Mouse (Mus musculus) retina, embryonic 14.5 days (tissue): ENCODE data around the gene Spem2.

Experiments
- DNase-seq: peaks from one replicate; pipeline ENCODE4 v3.0.0-alpha.2; 2015; ENCODE audit warnings: low spot score

Gene Spem2

DNA sequence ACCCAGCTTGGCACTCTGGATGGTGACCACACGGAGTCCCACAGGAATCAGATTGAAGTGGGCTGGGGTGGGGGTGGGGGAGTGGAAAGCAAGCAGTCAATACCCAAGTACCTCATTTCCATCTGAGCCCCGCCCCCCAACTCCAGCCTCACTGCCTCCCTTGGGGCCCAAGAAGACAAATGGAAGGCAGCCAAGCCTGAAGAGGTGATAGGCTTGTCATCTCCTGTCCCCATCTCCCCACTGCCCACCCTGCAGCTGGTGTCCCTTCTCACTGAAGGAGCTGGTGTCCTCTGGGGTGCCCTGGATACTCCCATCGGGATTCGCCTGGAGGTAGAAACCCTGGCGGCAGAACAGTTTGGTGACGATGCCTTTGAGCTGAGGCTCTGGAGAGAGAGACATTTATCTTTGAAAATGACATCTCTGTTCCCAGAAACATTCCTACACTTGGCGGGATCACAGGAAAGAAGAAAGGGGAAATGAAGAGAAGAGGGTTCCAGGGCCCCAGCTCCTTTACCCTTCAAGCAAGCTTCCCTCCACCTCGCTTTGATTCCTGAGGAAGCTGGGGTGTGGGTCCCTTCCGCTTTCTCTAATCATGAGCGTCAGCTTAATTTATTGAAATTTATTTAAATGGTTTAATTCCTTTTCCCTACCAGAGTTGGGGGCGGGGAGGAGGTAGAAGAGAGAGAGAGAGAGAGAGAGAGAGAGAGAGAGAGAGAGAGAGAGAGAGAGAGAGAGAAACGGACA, 18.7 kb downstream of the Spem2 start:
- peak; percentile 67 for DNase-seq

DNA sequence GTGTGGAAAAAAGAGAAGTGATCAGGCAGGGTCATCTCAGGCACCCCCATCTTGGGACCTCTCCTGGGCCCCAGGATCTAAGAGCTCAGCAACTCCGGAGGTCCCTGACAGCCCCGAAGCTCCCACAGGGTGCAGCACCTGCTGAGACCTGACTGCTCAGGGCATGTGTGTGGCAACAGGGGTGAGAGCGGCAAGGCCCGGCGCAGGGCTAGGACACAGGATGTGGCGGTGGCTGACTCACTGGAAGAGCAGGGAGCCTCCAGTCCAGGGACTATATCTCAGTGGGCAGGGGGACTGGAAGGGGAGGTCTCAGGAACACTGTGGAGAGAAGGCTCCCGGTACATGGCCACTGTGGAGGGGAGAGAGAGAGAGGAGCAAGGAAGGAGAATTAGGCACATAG, 20.3 kb downstream of the Spem2 start:
- no peak for DNase-seq

DNA sequence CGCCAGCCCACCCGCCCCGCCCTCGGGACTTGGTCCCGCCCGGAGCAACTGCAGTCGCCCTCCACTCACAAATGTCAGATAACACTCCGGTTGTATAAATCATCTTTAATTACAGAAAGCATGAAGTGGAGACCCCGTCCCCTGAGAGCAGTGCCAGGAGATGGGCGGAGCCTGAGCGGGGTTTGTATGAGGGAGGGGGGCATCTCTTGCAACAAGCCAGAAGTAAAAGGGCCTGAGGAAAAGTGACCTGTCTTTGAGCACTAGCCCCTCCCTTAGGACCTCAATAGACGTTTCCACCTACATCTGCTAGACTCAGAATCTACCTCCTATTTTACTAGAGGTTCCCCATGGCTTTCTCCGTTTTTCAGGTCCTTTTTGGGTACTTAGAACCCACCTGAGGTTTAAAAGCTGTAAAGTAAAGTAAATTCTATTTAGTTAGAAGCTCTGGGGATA, 22.3 kb downstream of the Spem2 start:
- peak; percentile 24 for DNase-seq

DNA sequence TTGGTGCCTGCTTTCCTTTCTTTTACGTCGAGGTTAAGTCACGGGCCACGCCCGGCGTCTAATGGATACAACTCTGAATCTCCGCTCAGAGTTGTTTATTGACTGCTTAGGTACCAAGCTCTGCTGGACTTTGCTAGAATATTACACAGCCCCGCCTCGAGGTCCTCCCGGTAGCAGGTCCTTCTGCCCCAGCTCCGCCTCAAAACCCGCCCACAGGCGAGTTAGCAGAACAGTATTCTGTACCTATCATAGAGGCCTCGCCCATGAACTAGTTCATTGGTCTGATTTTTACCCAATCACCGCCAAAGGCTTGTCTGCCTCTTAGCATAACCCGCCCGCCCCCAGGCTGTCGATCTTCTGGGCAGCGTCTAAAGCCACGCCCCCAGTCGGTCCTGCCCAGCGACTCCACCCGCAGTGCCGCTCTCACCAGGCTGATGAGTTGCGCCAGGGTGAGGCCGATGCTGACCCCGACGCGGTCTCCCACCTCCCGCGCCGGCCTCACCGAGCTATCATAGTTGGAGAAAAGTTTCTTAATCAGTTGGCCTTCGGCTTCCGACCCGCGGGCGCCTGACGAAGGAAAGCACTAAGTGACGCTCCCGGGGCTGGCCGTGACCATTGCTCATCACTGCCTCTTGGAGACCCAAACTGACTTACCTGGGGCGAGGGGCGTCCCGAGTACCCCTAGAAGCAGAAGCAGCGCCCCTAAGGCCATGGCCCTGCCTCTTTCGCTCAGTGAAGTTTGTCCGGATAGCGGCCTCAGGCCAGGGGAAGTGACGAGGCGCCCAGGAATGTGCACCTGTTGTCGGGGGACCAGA, 22.9 kb downstream of the Spem2 start, which contains the start of gene Chrnb1:
Gene Chrnb1, minus strand, starts transcription at position 776 of the 815 bp plus-strand sequence.
- peak; percentile 99 for DNase-seq

DNA sequence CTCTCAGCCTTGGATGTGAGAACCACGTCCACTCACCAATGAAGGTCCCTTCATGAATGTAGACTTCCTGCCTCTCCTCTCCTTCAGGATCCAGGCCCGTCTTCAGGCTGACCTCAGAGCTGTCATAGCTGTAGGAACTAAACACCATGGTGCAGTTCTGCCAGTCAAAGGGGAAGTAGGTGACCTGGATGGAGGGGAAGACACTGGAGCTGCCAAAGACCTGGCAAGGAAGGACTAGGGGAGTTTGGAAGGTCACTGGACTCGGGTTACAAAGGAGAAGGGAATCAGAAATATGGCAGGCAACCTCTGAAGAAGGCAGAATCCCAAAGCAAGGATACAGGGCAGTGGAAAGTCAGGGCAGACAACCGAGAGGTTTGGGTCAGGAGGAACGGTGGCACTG, 24.8 kb downstream of the Spem2 start:
- DNase-seq: no peak

DNA sequence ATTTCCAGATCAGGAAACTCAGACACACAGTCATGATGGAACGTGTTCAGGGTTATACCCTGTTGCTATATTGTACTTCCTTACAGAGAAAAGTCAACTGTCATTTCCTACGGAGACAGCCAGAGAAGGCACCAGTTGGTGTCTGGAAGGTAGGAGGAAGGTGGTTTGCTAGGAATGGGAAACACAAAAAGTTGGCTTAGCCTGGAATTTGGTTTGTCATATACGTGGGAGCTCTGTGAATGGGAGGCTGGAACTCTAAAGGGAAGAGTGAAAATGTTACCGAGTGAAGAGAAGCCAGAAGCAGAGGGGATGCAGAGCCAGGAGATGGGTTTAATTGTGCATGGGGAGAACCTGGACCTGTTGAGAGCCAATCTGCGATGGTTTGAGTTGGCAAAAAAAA, 26.8 kb downstream of the Spem2 start:
- no peak for DNase-seq

DNA sequence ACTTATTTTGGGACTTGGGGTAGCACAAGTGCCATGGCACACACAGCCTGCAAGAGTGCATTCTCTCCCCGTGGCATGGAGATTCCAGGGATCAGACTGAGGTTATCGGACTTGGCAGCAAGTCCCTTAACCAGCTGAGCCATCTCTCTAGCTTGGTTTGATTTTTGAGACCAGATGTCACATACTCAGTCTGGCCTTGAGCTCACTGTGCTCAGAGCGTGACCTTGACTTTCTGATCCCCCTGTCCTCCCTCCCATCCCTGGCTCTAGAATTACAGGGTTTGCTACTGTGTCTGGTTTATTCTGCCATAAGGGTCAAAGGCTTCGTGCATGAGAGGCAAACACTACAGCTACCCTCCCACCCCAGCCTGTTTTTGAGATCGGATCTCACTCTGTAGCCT, 28.8 kb downstream of the Spem2 start:
- DNase-seq: no peak

DNA sequence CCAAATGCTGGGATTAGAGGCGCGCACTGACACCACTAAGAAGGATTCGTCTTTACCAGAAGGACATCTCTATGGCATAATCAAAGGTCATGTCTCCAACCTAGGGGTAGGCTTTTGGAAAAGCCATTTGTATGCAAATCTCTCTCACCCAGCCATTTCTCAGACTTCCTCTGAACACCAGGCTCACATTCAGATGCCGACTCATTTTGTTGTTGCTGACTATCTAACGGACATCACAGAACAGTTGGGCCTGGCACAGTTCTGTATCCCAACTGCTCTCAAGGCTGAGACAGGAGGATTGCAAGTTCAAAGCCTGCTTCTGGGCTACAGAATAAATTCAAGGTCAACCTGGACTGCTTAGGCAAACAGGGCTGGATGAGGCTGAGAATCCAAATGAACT, 31.0 kb downstream of the Spem2 start:
- no peak for DNase-seq

DNA sequence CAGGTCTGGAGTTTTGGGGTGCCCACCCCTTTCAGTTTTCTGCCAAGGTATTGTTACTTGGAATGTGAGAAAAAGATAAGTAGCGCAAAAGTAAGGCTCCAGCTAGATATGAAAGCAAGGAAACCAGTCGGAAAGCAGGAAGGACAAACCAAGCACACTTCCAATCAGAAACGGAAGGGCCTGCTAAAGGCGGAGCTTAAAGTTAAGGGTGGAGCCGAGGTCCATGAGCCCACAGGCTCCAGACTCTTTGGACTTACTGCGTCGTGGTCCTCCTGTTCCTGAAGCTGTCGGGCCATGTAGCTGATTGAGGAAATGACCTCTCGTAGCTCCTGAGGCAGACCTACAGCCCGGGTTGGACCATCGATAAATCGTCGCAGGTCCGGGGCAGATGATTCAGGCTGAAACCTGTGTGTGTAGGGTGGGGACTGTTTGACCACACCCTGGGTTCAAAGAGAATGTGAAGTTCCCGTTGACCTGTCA, 33.4 kb downstream of the Spem2 start:
- no peak for DNase-seq

DNA sequence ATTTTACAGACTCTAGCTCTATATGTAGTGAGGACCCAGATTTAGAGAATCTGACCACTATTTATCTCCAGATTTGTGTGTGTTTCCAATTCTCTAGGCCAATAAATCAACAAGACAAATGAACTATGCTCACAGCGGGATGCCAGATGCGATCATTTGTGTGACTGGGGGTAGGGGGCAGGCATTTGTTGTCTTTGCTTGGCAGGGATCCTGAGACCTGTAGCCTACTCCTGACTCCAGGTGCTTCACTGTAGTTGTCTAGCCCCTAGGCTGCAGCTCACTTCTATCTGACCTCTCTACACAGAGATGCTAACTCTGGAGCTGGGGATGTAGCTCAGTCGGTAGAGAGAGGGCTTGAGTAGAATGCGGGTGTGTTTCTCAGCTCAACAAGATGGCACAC, 36.4 kb downstream of the Spem2 start:
- no peak for DNase-seq

DNA sequence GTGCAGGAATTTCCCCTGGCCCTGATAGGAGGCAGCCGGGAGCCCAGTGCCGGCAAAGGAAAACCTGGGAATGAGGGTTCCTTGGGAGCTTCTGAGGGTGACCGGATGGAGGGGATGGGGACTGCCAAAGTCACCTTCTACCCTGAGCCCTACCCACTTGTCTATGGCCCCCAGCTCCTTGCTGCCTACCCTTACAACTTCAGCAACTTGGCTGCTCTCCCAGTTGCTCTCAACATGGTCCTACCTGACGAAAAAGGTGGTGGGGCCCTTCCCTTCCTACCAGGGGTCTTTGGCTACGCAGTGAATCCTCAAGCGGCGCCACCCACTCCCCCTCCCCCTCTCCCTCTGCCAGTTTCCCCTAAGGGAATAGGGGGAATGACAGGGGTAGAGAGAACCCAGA, 39.3 kb downstream of the Spem2 start:
- no peak for DNase-seq

DNA sequence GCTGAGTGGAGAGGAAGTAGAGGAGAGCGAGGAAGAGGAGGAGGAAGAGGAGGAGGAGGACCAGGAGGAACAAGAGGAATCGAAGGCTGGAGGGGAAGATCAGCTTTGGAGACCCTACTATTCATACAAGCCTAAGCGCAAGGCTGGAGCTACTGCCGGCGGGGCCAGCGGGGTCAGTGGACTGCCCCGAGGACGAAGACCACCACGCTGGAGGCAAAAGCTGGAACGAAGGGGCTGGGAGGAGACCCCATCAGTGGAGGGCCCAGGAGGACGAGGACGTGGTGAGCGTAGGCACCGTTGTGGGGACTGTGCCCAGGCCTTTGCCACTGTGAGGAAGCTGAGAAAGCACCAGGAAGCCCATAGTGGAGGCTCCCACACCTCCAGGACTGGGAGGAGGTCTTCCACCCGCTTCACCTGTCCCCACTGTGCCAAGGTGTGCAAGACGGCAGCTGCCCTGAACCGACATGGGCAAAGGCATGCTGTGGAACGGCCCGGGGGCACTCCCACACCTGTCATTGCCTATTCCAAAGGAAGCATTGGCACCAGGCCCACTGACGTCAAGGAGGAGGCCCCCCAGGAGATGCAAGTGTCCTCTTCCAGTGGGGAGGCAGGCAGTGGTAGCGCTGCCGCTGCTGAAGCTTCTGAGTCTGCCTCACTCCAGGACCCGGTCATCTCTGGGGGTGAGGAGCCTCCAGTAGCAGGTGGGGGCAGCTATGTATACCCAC, 39.8 kb downstream of the Spem2 start:
- DNase-seq: no peak

DNA sequence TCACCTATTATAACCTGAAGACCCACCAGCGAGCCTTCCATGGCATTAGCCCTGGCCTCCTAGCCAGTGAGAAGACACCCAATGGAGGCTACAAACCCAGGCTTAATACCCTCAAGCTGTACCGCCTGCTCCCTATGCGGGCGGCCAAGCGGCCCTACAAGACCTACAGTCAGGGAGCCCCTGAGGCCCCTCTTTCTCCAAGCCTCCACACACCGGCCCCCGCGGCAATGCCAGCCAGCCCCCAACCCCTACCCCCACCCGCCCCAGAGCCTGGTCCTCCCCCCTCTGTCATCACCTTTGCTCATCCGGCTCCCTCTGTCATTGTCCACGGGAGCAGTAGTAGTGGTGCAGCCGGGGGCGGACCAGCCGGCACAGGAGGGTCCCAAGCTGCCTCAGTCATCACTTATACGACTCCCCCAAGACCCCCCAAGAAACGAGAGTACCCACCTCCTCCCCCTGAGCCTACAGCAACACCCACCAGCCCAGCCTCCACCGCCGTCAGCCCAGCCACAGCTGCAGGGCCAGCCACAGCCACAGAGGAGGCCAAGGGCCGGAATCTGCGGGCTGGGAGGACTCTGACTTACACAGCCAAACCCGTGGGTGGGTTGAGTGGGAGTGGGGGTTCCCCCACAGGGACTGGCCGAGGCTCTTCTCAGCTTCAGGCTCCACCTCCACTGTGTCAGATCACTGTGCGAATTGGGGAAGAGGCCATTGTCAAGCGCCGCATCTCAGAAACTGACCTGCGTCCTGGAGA, 40.6 kb downstream of the Spem2 start:
- DNase-seq: no peak

DNA sequence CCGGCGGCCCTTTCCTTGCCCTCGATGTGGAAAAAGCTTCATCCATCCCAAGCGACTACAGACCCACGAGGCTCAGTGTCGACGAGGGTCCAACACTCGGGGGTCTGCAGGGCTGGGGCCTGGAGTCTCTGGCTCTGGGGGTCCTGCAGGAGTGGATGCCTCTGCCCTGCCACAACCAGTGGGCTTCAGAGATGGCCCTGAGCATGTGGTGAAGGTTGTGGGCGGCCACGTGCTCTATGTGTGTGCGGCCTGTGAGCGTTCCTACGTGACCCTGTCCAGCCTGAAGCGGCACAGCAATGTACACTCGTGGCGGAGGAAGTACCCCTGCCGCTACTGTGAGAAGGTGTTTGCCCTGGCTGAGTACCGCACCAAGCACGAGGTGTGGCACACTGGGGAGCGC, 41.8 kb downstream of the Spem2 start:
- no peak for DNase-seq

DNA sequence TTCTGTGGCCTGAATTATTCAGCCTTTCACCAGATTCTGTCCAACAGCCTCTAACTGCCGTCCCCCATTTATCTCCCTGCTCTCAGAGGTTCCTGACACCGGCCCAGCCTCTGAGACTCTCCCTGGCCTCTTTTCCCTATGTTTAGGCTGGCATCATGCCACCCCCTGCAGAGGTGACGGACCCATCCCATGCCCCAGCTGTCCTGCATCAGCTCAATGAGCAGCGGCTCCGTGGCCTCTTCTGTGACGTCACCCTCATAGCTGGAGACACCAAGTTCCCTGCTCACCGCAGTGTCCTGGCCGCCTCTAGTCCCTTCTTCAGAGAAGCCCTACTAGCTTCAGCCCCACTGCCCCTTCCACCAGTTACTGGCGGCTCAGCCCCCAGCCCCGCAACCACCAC, 42.5 kb downstream of the Spem2 start:
- DNase-seq: no peak

DNA sequence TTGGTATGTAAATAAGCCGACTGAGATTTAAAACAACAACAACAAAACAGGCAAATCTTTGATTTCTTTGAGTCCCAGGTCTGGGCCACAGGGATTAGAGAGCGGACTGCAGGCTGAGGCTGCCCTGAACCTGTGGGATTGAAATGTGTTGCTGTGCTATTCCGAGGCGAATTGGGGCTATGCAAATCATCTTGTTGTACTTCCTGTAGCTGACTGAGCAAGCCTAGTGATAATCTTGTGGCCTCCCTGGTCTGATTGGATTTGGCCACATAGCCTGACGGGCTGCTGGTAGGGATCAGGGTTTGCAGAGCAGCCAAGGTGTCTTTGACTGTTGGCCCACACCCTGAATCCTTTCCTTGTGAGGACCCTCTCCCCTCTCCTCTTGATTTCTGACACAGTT, 43.3 kb downstream of the Spem2 start:
- no peak for DNase-seq

DNA sequence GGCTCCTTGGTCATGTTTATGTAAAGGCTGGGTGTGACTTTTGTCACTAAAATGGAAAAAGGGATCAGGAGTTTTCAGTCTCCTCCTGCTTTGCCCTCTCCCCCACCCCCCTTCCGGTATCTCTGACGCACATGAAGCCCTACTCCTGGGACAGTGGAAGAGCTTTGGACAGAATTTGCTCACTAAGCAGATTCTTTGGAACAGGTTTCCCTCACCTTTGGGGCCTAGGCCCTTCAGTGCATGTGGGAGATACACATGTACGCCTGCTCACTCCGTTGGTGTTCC, 50.7 kb downstream of the Spem2 start:
- DNase-seq: no peak

DNA sequence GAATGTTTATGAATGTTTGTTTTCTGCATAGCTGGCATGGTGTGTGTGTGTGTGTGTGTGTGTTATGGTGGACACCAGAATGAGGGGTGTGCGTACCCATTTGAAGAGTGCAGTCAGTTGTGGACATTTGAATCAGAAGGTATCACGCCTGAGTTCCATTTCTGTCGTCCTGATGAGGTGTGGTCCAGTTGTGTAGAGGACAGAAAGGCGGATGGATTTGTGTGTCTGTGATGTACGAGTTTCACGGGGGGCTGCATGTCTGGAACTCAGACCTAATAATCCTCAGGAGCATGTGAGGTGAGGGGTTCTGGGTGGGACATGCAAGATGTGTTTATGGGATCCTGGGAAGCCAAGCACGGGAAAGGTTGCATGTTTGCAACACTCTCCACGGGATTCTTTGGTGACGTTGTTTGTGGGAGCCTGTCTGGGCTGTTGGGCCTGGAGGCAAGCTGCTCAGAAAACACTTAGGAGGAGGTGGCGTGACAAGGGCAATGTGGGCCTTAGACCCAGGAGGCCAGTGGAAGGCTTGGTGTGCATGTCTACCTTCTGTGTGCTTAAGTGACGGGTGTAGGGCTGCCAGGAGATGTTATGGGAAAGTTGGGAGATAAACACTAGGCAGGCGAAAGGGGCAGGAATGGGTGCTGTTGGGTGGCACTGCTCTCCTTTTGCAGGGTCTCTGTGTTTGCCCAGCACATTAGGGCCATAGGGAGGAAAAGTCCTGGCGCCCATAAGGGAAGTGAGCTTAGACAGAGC, 51.2 kb downstream of the Spem2 start:
- DNase-seq: no peak
